Mouse (Mus musculus) stomach, postnatal 0 days (tissue): Measurements from ENCODE around the gene Usb1. TPM values are rescaled to one million over a fixed set of nuclear protein-coding genes. Genes with fewer than 3 reads are reported as not detected.

Experiments
- ATAC-seq: fragments of 200-750 bp; cut with Nextera tagmentation; 2 replicates; pipeline ENCODE4 v1.8.0; 2017; ENCODE audit not compliant: low FRiP score, low TSS enrichment
- DNase-seq: peaks from one replicate; pipeline ENCODE4 v3.0.0-alpha.2; 2016; ENCODE audit warnings: low spot score
- H3K27ac ChIP-seq: fragments of 300-500 bp; sonication (generic); replicated peaks from 2 replicates; pipeline ENCODE4 v1.5.1; 2014; ENCODE audit warnings: mild to moderate bottlenecking, control low read depth
- H3K27me3 ChIP-seq: fragments of 300-500 bp; sonication (generic); 2 replicates; pipeline ENCODE4 v1.6.1; 2014; ENCODE audit warnings: low read length; ENCODE audit not compliant: control insufficient read depth, insufficient read depth
- H3K36me3 ChIP-seq: fragments of 300-500 bp; sonication (generic); 2 replicates; pipeline ENCODE4 v1.6.1; 2014; ENCODE audit warnings: low read length, mixed read lengths; ENCODE audit not compliant: control insufficient read depth, insufficient read depth
- H3K4me1 ChIP-seq: fragments of 300-500 bp; sonication (generic); replicated peaks from 2 replicates; pipeline ENCODE4 v1.6.1; 2014; ENCODE audit warnings: antibody characterized with exemption; ENCODE audit not compliant: control insufficient read depth, insufficient read depth
- H3K4me2 ChIP-seq: fragments of 300-500 bp; sonication (generic); replicated peaks from 2 replicates; pipeline ENCODE4 v1.6.1; 2014; ENCODE audit warnings: low read depth, mild to moderate bottlenecking, control low read depth, moderate library complexity
- H3K4me3 ChIP-seq: fragments of 300-500 bp; sonication (generic); 2 replicates; pipeline ENCODE4 v1.5.1; 2014; ENCODE audit warnings: low read depth, low read length, control low read depth
- H3K9ac ChIP-seq: fragments of 300-500 bp; sonication (generic); 2 replicates; pipeline ENCODE4 v1.6.1; 2014; ENCODE audit warnings: mild to moderate bottlenecking, low read length, control low read depth, mixed read lengths
- H3K9me3 ChIP-seq: fragments of 300-500 bp; sonication (generic); 2 replicates; pipeline ENCODE4 v1.6.1; 2016; ENCODE audit warnings: low read length; ENCODE audit not compliant: control insufficient read depth
- CTCF ChIP-seq: IDR thresholded peaks from 2 replicates; pipeline ENCODE4 v1.5.1; 2016; ENCODE audit warnings: antibody characterized with exemption, low read depth, mild to moderate bottlenecking, moderate library complexity
- EP300 ChIP-seq: optimal IDR thresholded peaks from 2 replicates; pipeline ENCODE3; 2016; ENCODE audit warnings: antibody characterized with exemption
- WGBS: fragments of 180-500 bp; shearing (Covaris S2); extraction: QIAGEN DNeasy Blood & Tissue Kit; methylation state at CpG from one replicate; pipeline ENCODE4 v1.1.7; 2014; 5-methylcytosine and 5-hydroxymethylcytosine counted together
- polyA plus RNA-seq: library from polyadenylated mRNA; unstranded; fragments of >200 nt; fragmentation: Nextera tagmentation; extraction: Ambion mirVana; gene quantifications from 2 replicates; pipeline ENCODE4 v1.2.1, GENCODE M21; 2015

Usb1 gene
- polyA plus RNA-seq, 1 experiment from 2014 or later, result 21.5 TPM

DNA sequence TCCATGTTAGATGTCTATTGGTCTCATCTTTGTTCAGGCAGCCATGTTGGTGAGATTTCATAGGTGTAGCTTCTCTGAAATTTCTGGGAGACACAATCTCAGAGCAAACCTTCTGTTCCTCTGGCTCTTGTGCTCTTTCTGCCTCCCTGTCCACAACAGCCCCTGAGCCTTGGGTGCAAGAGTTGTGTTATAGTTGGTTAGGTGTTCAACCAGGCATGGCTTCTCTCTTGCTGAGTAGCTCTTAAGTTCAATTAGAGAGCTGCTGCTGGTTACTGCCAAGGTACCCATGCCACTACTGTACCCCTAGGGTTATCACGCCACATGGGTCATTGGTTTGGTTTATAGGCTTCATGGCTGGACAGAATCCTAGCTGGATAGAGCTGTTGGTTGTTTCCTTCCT lies 16.7 kb upstream of the Usb1 start:
- no peak overlapping the region for H3K4me3 ChIP-seq
- no peak overlapping the region for H3K4me2 ChIP-seq
- WGBS, result 91% methylated on average over 1 of the region's 1 CpGs
- H3K9ac ChIP-seq, result no peak overlapping the region
- no peak for ATAC-seq
- DNase-seq, result no peak
- H3K9me3 ChIP-seq, result no peaks in the 10 kb centered on the region
- TF ChIP-seq CTCF (no peak), EP300 (no peak)
- H3K4me1 ChIP-seq, result no peaks in the 10 kb centered on the region
- H3K27me3 ChIP-seq, result no peaks in the 10 kb centered on the region
- no peak overlapping the region for H3K27ac ChIP-seq
- H3K36me3 ChIP-seq, result no peaks in the 10 kb centered on the region

DNA sequence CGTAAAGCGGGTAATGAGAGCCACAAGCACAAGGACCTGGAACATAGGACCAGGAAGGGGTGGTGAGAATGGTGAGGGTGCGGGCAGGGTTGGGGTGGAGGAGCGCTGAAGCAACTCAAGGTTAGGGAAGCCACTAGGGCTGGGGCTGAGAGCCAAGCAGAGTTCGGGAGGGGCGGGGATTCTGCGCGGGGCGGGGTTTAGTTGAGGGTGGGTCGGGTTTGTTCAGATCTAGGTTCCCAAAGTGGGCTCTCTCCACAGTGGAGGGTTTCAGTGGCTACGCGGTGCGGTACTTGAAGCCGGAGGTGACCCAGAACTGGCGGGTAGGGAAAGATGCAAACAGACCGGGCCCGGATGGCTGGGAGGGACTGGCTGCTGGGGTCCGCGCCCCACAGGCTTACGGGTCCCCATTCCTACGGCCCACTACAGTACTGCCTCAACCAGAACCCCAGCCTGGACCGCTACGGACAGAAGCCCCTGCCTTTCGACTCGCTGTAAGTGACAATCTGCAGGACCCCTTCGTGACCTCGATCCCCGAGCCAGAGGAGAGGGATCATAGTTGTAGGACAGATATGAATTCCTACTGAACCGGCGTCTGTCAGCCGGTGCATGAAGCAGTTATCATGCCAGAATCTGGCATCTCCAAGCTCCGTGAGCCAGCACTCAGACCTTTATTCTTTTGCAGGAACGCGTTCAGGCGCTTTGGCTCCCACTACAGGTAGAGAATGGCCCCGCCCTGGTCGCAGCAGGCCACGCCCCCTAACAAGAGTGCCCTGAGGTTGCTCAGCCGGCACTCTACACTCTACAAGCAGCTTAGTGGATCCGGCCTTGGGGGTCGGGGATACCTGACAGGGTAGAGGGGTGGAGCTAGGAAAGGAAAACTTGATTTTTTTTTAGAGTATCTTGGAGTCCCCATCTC lies 11.6 kb upstream of the Usb1 start:
- TF ChIP-seq CTCF (peak; percentile 66), EP300 (no peak)
- peak overlapping the region; percentile 53 for H3K9ac ChIP-seq
- H3K4me3 ChIP-seq, result peak overlapping the region; percentile 43
- no peaks in the 10 kb centered on the region for H3K27me3 ChIP-seq
- ATAC-seq (peak; percentile 84), DNase-seq (peak; percentile 90)
- peak overlapping the region; percentile 86 for H3K4me2 ChIP-seq
- WGBS, result 3% methylated on average over 41 of the region's 41 CpGs
- no peaks in the 10 kb centered on the region; the same call in 1 of the 2 replicates for H3K4me1 ChIP-seq
- H3K9me3 ChIP-seq, result no peaks in the 10 kb centered on the region
- no peaks in the 10 kb centered on the region; the same call in 1 of the 2 replicates for H3K36me3 ChIP-seq
- no peak overlapping the region for H3K27ac ChIP-seq

GRCm38 (mm10) chr8:95323201-95323600 lies 8.9 kb upstream of the Usb1 start:
- Histone ChIP-seq H3K4me2 (no peak overlapping the region), H3K4me1 (no peaks in the 10 kb centered on the region; the same call in 1 of the 2 replicates), H3K27ac (no peak overlapping the region), H3K9ac (no peak overlapping the region), H3K4me3 (no peak overlapping the region), H3K27me3 (no peaks in the 10 kb centered on the region), H3K9me3 (no peaks in the 10 kb centered on the region), H3K36me3 (peaks cover 16% of the 10 kb centered on the region)
- WGBS, result 81% methylated on average over 3 of the region's 3 CpGs
- TF ChIP-seq EP300 (no peak), CTCF (no peak)
- DNase-seq (no peak), ATAC-seq (no peak)

DNA sequence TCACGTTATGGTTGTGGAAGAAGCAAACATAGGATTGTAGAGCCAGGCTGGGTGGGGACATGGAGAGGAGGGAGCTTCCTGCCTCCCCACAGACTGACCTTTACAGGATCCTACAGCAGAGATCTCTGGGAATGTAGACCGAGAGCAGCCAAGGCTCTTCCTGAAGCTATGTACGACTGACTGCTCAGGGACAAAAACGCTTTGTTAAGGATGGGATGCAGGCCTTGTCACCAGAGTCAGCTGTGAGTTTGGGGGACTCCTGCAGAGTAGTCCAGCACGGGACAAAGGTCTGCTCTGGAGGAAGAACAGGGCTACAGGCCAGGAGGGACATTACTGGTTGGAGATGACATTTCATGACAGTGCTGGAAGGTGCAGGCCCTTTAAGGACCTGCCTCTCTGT lies 7.4 kb upstream of the Usb1 start:
- ATAC-seq (no peak), DNase-seq (no peak)
- H3K4me2 ChIP-seq, result no peak overlapping the region
- no peaks in the 10 kb centered on the region for H3K27me3 ChIP-seq
- WGBS, result 70% methylated on average over 5 of the region's 5 CpGs
- no peaks in the 10 kb centered on the region for H3K9me3 ChIP-seq
- H3K4me3 ChIP-seq, result no peak overlapping the region
- H3K4me1 ChIP-seq, result no peaks in the 10 kb centered on the region; the same call in 1 of the 2 replicates
- H3K27ac ChIP-seq, result no peak overlapping the region
- no peak overlapping the region for H3K9ac ChIP-seq
- H3K36me3 ChIP-seq, result peaks cover 27% of the 10 kb centered on the region
- no peak for TF ChIP-seq EP300

DNA sequence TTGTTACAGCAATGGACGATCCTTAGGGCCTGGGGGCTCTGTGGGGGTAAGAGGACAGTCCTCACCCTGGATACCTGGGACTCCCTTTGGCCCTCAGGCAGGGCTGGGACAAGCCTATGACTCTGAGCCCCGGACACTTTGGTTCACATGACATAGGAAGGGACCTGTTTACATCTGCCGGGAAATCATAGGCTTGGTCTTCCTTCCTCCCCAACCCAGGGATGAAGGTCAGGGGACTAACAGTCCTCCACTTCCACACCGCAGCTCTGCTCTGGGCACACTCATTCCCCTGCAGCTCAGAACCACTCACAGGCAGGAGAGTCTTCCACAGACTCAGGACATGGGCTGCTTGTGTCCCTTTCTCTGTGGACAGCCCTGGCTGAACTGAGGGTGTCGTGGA lies 5.3 kb upstream of the Usb1 start:
- H3K9me3 ChIP-seq, result no peaks in the 10 kb centered on the region
- 94% methylated on average over 5 of the region's 5 CpGs for WGBS
- no peak overlapping the region for H3K4me2 ChIP-seq
- DNase-seq (no peak), ATAC-seq (no peak)
- 0 out of 2 replicates have a peak, but pooled peaks cover 3% of the 10 kb centered on the region for H3K4me1 ChIP-seq
- H3K36me3 ChIP-seq, result peaks cover 27% of the 10 kb centered on the region
- TF ChIP-seq EP300 (no peak), CTCF (no peak)
- H3K27ac ChIP-seq, result no peak overlapping the region
- no peak overlapping the region for H3K4me3 ChIP-seq
- no peak overlapping the region for H3K9ac ChIP-seq
- H3K27me3 ChIP-seq, result no peaks in the 10 kb centered on the region

DNA sequence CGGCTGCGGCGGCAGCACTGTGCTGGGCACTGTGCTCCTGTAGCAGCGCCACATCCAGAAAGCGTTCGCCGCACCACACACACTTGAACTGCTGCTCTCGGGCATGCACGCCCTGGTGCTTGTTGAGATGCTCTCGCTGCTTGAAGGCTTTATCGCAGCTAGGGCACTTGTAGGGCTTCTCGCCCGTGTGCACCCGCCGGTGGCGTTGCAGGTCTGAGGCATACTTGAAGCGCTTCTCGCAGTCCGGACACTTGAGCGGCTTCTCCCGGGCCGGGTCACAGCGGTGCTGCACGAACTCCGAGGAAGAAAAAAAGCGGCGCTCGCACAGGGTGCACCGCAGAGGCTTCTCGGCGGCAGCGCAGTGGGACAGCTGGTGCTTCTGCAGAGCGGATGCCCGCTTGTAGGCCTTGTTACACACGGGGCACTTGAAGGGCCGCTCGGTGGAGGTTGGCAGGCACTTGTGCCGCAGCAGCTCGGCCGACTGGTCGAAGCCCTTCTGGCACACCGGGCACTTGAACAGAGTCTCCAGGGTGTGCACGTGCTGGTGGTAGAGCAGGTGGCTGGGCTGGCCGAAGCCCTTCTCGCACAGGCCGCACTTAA lies 4.1 kb upstream of the Usb1 start:
- WGBS, result 91% methylated on average over 45 of the region's 46 CpGs
- Histone ChIP-seq H3K4me1 (0 out of 2 replicates have a peak, but pooled peaks cover 4% of the 10 kb centered on the region), H3K9me3 (no peaks in the 10 kb centered on the region), H3K4me3 (no peak overlapping the region), H3K27ac (no peak overlapping the region), H3K4me2 (no peak overlapping the region), H3K36me3 (peaks cover 27% of the 10 kb centered on the region), H3K9ac (no peak overlapping the region), H3K27me3 (no peaks in the 10 kb centered on the region)
- ATAC-seq (no peak), DNase-seq (no peak)
- TF ChIP-seq CTCF (no peak), EP300 (no peak)
